Mouse (Mus musculus): ENCODE results near the gene CK137956.

The CK137956 gene

GRCm38 (mm10) chr4:127913551-127913950 lies 57.2 kb downstream of the CK137956 start:
- peak; percentile 70 for DNase-seq (ENCODE audit: low read depth, low spot score)

- DNase-seq (ENCODE audit: low read depth, low spot score): no peak
Measured at GRCm38 (mm10) chr4:127907151-127907550, 63.6 kb downstream of the CK137956 start.

DNA sequence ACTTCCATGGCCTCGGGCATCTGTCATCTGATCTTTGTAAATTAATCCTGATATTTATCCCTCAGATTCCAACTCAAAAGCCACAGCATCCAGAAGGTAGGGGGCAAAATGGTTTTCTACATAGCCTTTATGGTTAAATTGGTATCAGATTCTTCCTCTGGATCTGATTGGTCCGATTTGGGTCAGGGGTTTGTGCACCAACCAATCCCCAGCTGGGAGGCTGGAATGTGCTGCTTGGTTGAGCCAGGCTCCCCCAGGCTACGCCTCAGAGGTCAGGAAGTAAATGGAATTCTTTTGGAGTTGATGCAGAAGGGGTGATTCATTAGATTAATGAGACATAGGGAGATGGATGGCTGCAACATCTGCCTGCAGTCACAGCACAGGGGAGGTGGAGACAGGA lies 66.8 kb downstream of the CK137956 start:
- peak; percentile 96 for DNase-seq (ENCODE audit: low read depth, low spot score)

DNA sequence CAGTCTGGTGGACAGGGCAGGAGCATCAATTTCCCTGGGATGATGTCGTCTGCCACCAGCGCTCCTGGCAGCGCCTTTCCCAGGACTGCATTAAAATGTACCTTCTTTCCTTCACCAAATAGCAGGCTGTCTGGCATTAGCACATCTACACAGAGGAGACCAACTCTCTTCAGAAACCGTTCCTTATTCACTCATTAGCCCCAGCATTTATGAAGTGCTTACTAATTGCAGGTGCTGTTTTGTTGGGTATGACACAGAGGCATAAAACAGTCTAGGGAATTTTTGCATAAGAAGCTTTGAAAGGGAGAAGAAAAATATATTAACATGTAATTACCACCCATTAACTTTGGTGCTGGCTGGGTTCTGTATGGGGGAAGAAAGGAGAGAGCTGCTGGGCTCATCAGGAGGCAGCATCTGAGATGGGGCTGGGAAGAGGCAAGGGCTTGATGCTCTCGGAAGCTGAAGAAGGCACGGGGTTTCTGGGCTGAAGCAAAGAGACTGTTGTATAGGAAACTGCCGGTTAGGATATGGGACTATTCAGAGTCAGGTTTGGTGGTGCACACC lies 69.8 kb downstream of the CK137956 start:
- DNase-seq (ENCODE audit: low read depth, low spot score): no peak

DNA sequence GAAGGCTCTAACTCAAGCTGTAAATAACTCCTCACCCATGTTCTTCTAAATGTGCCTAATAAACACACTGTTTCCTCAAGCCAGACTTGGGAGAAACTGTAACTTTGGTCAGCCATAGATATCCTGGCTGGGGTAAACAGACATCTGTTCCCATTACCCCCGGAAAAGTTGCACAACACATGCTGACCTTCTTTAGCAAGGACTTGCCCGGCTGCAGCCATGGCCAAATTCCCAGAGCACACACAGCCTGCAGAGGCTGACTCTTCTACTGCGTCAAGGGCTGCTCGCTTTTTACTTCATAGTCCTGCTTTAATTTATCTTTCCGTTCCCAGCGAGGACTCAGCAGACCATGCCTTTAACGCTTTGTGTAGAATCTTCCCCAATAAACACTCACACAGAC lies 81.7 kb downstream of the CK137956 start:
- DNase-seq (ENCODE audit: low read depth, low spot score): no peak

DNA sequence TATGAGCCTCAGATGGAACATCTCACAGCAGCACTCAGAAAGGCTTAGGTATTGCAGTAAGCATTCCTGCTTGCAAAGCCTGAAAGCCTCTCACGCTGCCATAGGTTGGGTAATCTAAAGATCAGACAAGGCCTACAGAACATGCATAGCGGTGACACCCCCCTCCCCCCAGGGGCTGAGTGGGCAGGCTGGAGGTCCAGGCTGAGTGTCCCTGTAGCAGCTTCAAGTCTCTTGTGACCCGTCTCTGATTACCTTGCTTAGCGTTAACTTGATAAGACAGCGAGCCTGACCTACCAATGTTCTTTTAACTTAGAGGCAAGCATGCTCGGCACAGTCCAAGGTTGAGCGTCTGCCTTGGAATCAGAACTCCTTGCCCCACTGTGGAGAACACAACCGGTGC lies 91.8 kb downstream of the CK137956 start:
- no peak for DNase-seq (ENCODE audit: low read depth, low spot score)

All from ZHBTc4 (cell line).